Mouse (Mus musculus) embryonic facial prominence, embryonic 14.5 days (tissue): ENCODE measurements around the gene Olfr623. TPM values are rescaled to one million over a fixed set of nuclear protein-coding genes. Genes with fewer than 3 reads are reported as not detected.

ENCODE experiments used
- ATAC-seq: fragments of 200-750 bp; cut with Nextera tagmentation; 2 replicates; pipeline ENCODE4 v1.8.0; 2017; ENCODE audit warnings: low read depth, moderate number of reproducible peaks, moderate TSS enrichment
- DNase-seq: peaks from one replicate; pipeline ENCODE4 v3.0.0-alpha.2; 2015; ENCODE audit warnings: low spot score
- H3K27ac ChIP-seq: fragments of 300-500 bp; sonication (generic); replicated peaks from 2 replicates; pipeline ENCODE4 v1.5.1; 2014; ENCODE audit warnings: low read depth, mild to moderate bottlenecking, low read length, moderate library complexity
- H3K27me3 ChIP-seq: fragments of 300-500 bp; sonication (generic); replicated peaks from 2 replicates; pipeline ENCODE4 v1.6.1; 2014; ENCODE audit warnings: low read length; ENCODE audit not compliant: control insufficient read depth, insufficient read depth
- H3K36me3 ChIP-seq: fragments of 300-500 bp; sonication (generic); 2 replicates; pipeline ENCODE4 v1.6.1; 2014; ENCODE audit warnings: low read length, mixed read lengths; ENCODE audit not compliant: control insufficient read depth, insufficient read depth
- H3K4me1 ChIP-seq: fragments of 300-500 bp; sonication (generic); 2 replicates; pipeline ENCODE4 v1.6.1; 2014; ENCODE audit warnings: antibody characterized with exemption, low read length; ENCODE audit not compliant: control insufficient read depth, insufficient read depth
- H3K4me2 ChIP-seq: fragments of 300-500 bp; sonication (generic); 2 replicates; pipeline ENCODE4 v1.6.1; 2014; ENCODE audit warnings: low read depth, mild to moderate bottlenecking, low read length, moderate library complexity, mixed read lengths
- H3K4me3 ChIP-seq: fragments of 300-500 bp; sonication (generic); 2 replicates; pipeline ENCODE4 v1.5.1; 2014; ENCODE audit warnings: low read depth, mild to moderate bottlenecking, low read length
- H3K9ac ChIP-seq: fragments of 300-500 bp; sonication (generic); 2 replicates; pipeline ENCODE4 v1.6.1; 2014; ENCODE audit warnings: low read depth, mild to moderate bottlenecking, low read length, moderate library complexity, mixed read lengths
- H3K9me3 ChIP-seq: fragments of 300-500 bp; sonication (generic); 2 replicates; pipeline ENCODE4 v1.6.1; 2016; ENCODE audit warnings: low read length; ENCODE audit not compliant: control insufficient read depth
- WGBS: fragments of 180-500 bp; shearing (Covaris S2); extraction: QIAGEN DNeasy Blood & Tissue Kit; methylation state at CpG from one replicate; pipeline ENCODE4 v1.1.7; 2014; 5-methylcytosine and 5-hydroxymethylcytosine counted together
- polyA plus RNA-seq: library from polyadenylated mRNA; unstranded; fragments of >200 nt; fragmentation: Nextera tagmentation; extraction: Ambion mirVana; gene quantifications from 2 replicates; pipeline ENCODE4 v1.2.1, GENCODE M21; 2014

Olfr623 gene
- not detected in 2 replicates for polyA plus RNA-seq

DNA sequence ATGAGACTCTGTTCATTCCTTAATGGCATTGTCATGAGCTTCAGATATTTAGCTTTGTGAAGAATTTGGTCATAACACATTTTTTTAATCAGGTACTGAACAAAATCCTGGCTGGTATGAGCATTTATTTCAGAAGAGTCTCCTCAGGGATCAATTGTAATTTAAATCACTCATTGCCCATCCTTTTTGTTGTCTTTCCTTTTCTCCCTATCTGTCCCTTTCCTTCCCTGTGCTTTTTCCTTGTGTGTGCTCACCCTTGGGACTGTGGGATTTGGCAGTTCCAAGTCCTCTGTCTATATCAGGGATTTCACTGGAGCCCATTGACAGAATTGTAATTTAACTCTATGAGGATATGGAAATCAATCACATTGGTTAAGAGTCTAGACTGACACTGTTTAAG is at the start of gene Olfr623:
TSS of gene Olfr623 (minus strand) at position 101 of the 400 bp plus-strand sequence.
- Histone ChIP-seq H3K27ac (no peak within 1 kb of the TSS), H3K27me3 (no peaks in the 10 kb centered on the region), H3K4me3 (no peak within 1 kb of the TSS), H3K9ac (no peak within 1 kb of the TSS), H3K4me1 (no peaks in the 10 kb centered on the region), H3K9me3 (no peaks in the 10 kb centered on the region), H3K36me3 (no peaks in the 10 kb centered on the region), H3K4me2 (no peak within 1 kb of the TSS)
- no peak for ATAC-seq
- DNase-seq, result no peak

DNA sequence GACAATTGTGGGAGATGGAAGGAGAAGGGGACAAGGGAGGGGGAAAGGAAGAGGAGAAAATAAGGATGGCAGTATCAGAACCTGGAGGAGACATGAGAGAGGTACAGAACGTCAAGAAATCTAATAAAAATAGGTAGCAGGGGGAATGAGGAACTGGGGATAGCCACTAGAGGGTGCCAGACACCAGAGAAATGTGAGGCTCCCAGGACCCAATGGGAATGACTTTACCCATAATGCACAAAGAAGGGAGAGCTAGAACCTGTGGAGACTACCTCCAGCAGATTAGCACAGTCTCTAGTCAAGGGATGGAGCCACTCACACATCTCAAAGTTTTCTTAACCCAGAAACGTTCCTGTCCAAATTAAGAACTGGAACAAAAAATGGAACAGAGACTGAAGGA is 48.5 kb upstream of the Olfr623 start:
- 28% methylated on average over 2 of the region's 2 CpGs for WGBS
- Histone ChIP-seq H3K4me3 (no peak overlapping the region), H3K36me3 (no peaks in the 10 kb centered on the region), H3K27me3 (no peaks in the 10 kb centered on the region), H3K9me3 (no peaks in the 10 kb centered on the region), H3K27ac (no peak overlapping the region), H3K9ac (no peak overlapping the region), H3K4me1 (no peaks in the 10 kb centered on the region), H3K4me2 (no peak overlapping the region)
- no peak for DNase-seq
- ATAC-seq, result no peak

DNA sequence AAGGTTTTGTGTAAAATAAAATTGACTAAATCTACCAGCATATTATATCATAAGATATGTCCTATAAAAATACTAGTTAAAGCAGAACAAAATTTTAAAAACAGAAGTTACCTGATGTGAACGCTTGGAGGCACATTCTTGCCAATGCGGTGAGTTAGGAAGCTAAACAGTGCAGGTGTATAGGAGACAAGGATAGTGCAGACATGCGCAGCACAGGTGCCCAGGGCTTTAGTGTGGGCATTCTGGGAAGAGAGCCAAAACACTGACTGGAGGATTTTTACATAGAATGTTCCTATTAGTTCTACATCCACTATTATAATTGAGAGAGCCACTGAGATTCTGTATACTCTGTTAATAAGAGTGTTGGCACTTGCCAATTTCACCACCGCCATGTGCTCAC is 36.0 kb upstream of the Olfr623 start:
- Histone ChIP-seq H3K4me1 (no peaks in the 10 kb centered on the region), H3K9me3 (no peaks in the 10 kb centered on the region), H3K27me3 (no peaks in the 10 kb centered on the region), H3K9ac (no peak overlapping the region), H3K36me3 (no peaks in the 10 kb centered on the region), H3K4me3 (no peak overlapping the region), H3K27ac (no peak overlapping the region), H3K4me2 (no peak overlapping the region)
- WGBS, result 90% methylated on average over 4 of the region's 4 CpGs
- no peak for DNase-seq
- ATAC-seq, result no peak

DNA sequence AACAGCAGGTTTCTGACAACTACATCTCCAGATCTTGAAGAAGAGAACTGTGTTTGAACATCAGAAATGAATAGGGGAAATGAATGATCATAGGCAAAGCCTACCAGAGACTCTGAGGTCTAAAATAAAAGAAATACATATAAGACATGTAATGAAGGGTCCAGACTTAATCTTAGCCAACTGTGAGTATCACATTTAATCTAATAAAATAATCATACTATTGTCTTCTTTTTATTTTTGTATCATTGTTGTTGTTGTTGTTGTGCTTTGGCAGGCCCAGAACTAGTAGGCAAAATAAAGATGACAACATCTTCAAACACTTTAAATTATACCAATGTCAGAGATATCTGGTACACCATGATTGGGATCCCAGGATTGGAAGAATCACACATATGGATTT is 18.9 kb upstream of the Olfr623 start, which contains the start of gene Olfr625-ps1:
TSS of gene Olfr625-ps1 (plus strand) at position 301 of the 400 bp plus-strand sequence.
- H3K4me3 ChIP-seq, result no peak within 1 kb of the TSS
- no peaks in the 10 kb centered on the region for H3K36me3 ChIP-seq
- H3K27me3 ChIP-seq, result no peaks in the 10 kb centered on the region
- H3K9ac ChIP-seq, result no peak within 1 kb of the TSS
- H3K4me1 ChIP-seq, result no peaks in the 10 kb centered on the region
- H3K27ac ChIP-seq, result no peak within 1 kb of the TSS
- no peaks in the 10 kb centered on the region for H3K9me3 ChIP-seq
- no peak for DNase-seq
- no peak for ATAC-seq
- no peak within 1 kb of the TSS for H3K4me2 ChIP-seq

DNA sequence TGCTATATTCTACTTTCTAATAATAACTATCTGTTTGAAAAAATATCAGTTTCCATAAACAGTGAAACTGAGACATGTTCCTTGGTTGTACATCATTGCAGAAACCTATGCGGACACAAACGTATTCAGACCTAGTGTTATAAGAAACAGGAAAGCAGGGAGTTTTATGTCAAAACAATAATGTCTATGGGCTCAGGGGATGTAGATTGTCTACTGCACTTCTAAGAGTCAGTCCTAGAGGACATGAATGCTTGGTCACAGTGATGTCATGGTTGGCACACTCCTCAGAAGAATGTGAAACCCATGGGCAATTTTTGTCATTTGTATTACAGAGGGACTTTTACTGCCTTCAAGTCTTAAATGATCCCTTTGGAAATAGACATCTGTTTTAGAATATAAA is 7.6 kb upstream of the Olfr623 start, which contains the start of gene Olfr624:
TSS of gene Olfr624 (minus strand) at position 101 of the 400 bp plus-strand sequence.
- no peaks in the 10 kb centered on the region for H3K4me1 ChIP-seq
- H3K4me2 ChIP-seq, result no peak within 1 kb of the TSS
- DNase-seq, result no peak
- no peaks in the 10 kb centered on the region for H3K36me3 ChIP-seq
- H3K9ac ChIP-seq, result no peak within 1 kb of the TSS
- 89% methylated on average over 2 of the region's 2 CpGs for WGBS
- no peak within 1 kb of the TSS for H3K4me3 ChIP-seq
- H3K27me3 ChIP-seq, result no peaks in the 10 kb centered on the region
- no peaks in the 10 kb centered on the region for H3K9me3 ChIP-seq
- no peak within 1 kb of the TSS for H3K27ac ChIP-seq
- no peak for ATAC-seq

DNA sequence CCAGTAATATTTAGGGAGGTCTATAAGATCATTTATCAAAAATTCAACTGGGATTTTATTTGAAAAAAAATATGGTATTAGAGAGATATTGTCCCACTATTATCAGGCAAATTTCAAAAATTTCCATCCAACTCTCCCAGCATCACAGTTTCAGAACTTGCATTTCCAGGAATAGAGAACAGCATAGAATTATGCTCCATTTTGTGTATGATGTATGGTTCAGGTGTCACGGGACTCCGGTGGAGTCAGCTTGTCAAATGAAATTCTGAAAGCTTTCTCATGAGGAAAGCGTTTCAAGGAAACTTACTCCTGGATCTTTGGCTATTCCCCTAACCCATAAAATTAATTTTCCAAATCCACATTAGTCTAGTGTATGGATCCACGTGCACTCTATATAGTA is 19.4 kb downstream of the Olfr623 start:
- H3K27me3 ChIP-seq, result no peaks in the 10 kb centered on the region
- no peak overlapping the region for H3K9ac ChIP-seq
- DNase-seq (no peak), ATAC-seq (no peak)
- H3K9me3 ChIP-seq, result no peaks in the 10 kb centered on the region
- H3K4me3 ChIP-seq, result no peak overlapping the region
- no peak overlapping the region for H3K4me2 ChIP-seq
- H3K36me3 ChIP-seq, result no peaks in the 10 kb centered on the region
- no peaks in the 10 kb centered on the region for H3K4me1 ChIP-seq
- WGBS, result 85% methylated on average over 4 of the region's 4 CpGs
- H3K27ac ChIP-seq, result no peak overlapping the region

DNA sequence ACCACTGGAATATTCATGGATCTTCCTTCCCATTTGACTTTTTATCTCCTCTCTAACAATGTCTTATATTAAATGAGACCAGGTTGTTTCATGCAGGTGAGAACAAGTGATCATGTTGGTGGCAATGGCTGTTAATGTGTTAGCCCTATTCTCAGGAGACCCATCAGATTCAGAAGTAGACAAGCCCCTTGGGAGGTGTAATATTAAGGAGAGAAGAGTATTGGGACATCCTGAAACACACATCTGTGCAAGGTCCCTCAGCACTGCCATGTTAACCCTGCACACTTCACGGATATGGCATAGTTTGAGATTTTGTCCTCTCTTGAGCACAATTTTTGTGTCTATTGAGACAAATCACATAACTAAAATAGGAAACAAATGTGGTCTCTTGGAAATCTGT is 20.9 kb downstream of the Olfr623 start, which contains the start of gene Olfr622:
TSS of gene Olfr622 (minus strand) at position 101 of the 400 bp plus-strand sequence.
- no peaks in the 10 kb centered on the region for H3K27me3 ChIP-seq
- H3K9ac ChIP-seq, result no peak within 1 kb of the TSS
- H3K9me3 ChIP-seq, result no peaks in the 10 kb centered on the region
- no peak within 1 kb of the TSS for H3K4me3 ChIP-seq
- no peak within 1 kb of the TSS for H3K4me2 ChIP-seq
- H3K4me1 ChIP-seq, result no peaks in the 10 kb centered on the region
- no peak within 1 kb of the TSS for H3K27ac ChIP-seq
- no peak for DNase-seq
- 57% methylated on average over 1 of the region's 1 CpGs for WGBS
- no peak for ATAC-seq
- no peaks in the 10 kb centered on the region for H3K36me3 ChIP-seq

DNA sequence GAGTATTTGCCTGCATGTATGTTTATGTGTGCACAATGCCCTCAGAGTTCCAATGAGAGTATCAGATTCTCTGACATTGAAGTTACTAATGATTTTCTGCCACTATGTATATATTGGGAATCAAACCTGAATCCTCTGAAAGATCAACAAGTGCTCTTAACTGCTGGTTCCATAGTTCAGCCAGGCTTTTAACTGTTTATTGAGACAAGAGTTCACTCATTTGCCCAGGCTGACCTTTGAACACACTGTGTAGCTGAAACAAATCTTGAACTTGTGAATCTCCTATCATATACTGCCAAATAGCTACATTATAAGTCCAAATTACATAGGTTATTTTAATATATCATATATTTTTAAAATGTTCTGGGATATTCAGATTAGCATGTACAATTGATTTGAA is 26.7 kb downstream of the Olfr623 start:
- Histone ChIP-seq H3K9ac (no peak overlapping the region), H3K4me1 (no peaks in the 10 kb centered on the region), H3K27me3 (no peaks in the 10 kb centered on the region), H3K9me3 (no peaks in the 10 kb centered on the region), H3K4me2 (no peak overlapping the region), H3K36me3 (no peaks in the 10 kb centered on the region), H3K27ac (no peak overlapping the region), H3K4me3 (no peak overlapping the region)
- DNase-seq (no peak), ATAC-seq (no peak)

DNA sequence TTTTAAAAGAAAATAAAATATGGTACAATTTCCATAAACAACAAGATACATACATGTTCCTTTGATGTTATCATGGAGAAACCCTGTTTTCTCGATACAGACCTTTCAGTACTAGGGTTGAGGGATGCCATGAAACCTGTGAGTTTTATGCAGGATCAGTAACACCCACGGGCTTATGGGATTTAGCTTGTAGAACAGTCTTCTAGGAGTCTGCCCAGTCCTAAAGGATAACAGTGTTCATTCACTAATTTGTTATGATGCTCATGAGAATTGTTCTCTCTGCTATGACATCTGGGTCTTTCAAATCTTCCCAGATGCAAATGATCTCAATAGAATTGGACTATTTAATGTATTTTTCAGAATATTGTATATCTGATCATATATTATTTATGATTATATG is 51.1 kb downstream of the Olfr623 start, which contains the start of gene Olfr620:
TSS of gene Olfr620 (minus strand) at position 101 of the 400 bp plus-strand sequence.
- H3K27me3 ChIP-seq, result no peaks in the 10 kb centered on the region
- H3K36me3 ChIP-seq, result no peaks in the 10 kb centered on the region
- 71% methylated on average over 2 of the region's 2 CpGs for WGBS
- no peak within 1 kb of the TSS for H3K4me2 ChIP-seq
- H3K9me3 ChIP-seq, result no peaks in the 10 kb centered on the region
- no peaks in the 10 kb centered on the region for H3K4me1 ChIP-seq
- ATAC-seq (no peak), DNase-seq (no peak)
- H3K9ac ChIP-seq, result no peak within 1 kb of the TSS
- H3K4me3 ChIP-seq, result no peak within 1 kb of the TSS
- H3K27ac ChIP-seq, result no peak within 1 kb of the TSS
